Mouse (Mus musculus) liver (tissue): ENCODE results near the gene Rpp25l.

ENCODE experiments used
- DNase-seq: peaks from one replicate; pipeline ENCODE4 v3.0.0-alpha.2; 2020; ENCODE audit warnings: mixed read lengths

Gene Rpp25l

DNA sequence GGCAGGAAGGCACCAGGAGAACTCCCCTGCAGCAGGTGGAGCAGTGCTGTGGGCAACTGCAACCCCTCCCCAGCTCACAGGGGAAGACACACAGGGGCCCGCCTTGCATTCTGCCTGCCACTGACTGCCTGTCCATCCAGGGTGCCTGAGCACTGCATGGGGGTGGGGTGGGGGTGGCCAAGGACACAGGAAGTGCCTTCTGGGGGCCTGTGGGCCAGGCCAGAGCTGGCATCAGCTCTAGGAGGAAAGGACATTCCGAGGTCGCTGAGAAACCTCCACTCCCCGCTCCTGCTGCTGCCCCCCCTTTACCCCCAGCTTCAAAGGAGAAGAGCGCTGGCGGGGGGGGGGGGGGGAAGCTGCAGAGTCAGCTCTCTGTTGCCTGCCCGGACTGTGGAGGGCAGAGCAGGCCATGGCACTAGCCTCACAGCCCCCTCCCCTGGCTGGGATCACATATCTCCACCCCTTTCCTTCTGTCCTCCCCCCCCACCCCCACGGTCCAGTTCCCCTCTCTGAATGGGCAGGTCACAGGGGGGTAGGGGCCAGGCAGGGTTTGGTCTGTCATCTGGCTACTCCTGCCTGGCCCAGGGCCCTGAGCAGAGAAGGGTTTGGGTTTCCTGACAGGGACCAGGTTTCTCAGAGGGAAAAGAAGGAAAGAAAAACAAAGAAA, 48.2 kb downstream of the Rpp25l start:
- DNase-seq: no peak

GRCm38 (mm10) chr4:41664533-41664932, 48.8 kb downstream of the Rpp25l start:
- DNase-seq: no peak

- DNase-seq: no peak
Observed at GRCm38 (mm10) chr4:41663614-41664013, 49.7 kb downstream of the Rpp25l start.

- no peak for DNase-seq
Observed at GRCm38 (mm10) chr4:41662723-41663122, 50.6 kb downstream of the Rpp25l start.
